Mouse (Mus musculus): ENCODE results near the gene Arl11. TPM values are rescaled to one million over a fixed set of nuclear protein-coding genes. Genes with fewer than 3 reads are reported as not detected.
A peak's percentile ranks its signal among the peaks of the same experiment; 100 is the strongest.

The Arl11 gene
- polyA plus RNA-seq, 1 experiment from 2014 or later = 0.56 TPM

DNA sequence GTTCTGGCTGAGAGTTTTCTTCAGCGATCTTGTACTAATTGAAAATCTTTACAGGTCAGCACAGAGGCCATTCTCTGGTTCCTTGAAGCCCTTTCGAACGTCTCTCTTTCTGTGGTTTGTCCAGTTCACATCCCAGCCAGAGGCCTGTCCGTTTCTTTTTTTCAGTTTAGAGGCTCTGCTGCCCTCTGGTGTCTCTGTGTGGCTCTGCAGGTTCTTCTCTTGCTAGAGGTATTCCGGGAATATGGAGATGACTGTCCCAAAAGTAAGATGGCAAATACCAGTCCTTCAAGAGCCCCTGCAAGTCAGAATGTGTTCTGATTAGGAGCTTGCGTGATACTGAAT, 14.8 kb upstream of the Arl11 start:
- DNase-seq (ENCODE audit: low spot score) (peak; percentile 65), ATAC-seq (0 out of 2 replicates have a peak, but pooled peaks have one; percentile 29)
- Histone ChIP-seq H3K9ac (ENCODE audit: low read length) (no peak overlapping the region), H3K36me3 (ENCODE audit: control insufficient read depth, insufficient read depth, low read length) (no peaks in the 10 kb centered on the region), H3K4me3 (ENCODE audit: low read depth, low read length) (no peak overlapping the region), H3K4me2 (ENCODE audit: low read length) (peak overlapping the region; percentile 17; the same call in 1 of the 2 replicates), H3K27ac (ENCODE audit: low read depth, low read length) (no peak overlapping the region), H3K27me3 (replicated peaks; ENCODE audit: control insufficient read depth, insufficient read depth, low read length) (no peaks in the 10 kb centered on the region), H3K4me1 (ENCODE audit: control insufficient read depth, insufficient read depth, low read length) (no peaks in the 10 kb centered on the region), H3K9me3 (replicated peaks; ENCODE audit: control insufficient read depth, low read length) (no peaks in the 10 kb centered on the region)
- WGBS = 16% methylated on average over 6 of the region's 6 CpGs

DNA sequence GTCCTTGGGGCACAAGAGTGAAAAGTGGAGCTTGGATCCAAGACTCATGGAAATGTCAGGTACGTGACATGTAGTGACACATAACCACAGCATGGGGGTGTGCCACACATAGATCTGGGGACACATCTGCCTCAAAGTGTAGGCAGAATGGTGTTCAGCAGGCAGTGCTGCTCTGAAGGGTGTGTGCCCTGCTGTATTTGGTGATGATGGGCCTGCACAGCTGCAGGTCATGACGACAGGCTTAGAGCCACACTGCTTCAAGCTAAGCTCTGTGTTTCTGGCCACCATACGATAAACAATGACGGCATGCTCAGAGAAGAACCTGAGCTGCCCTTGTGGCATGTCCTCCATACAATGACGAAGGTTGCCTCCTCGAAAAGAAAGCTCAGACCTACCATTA, 9.7 kb upstream of the Arl11 start:
- Histone ChIP-seq H3K4me1 (ENCODE audit: control insufficient read depth, insufficient read depth, low read length) (no peaks in the 10 kb centered on the region), H3K4me3 (ENCODE audit: low read depth, low read length) (no peak overlapping the region), H3K36me3 (ENCODE audit: control insufficient read depth, insufficient read depth, low read length) (no peaks in the 10 kb centered on the region), H3K9me3 (replicated peaks; ENCODE audit: control insufficient read depth, low read length) (no peaks in the 10 kb centered on the region), H3K9ac (ENCODE audit: low read length) (no peak overlapping the region), H3K4me2 (ENCODE audit: low read length) (no peak overlapping the region), H3K27ac (ENCODE audit: low read depth, low read length) (no peak overlapping the region), H3K27me3 (replicated peaks; ENCODE audit: control insufficient read depth, insufficient read depth, low read length) (no peaks in the 10 kb centered on the region)
- WGBS = 91% methylated on average over 6 of the region's 6 CpGs
- DNase-seq (ENCODE audit: low spot score) (no peak), ATAC-seq (no peak)

DNA sequence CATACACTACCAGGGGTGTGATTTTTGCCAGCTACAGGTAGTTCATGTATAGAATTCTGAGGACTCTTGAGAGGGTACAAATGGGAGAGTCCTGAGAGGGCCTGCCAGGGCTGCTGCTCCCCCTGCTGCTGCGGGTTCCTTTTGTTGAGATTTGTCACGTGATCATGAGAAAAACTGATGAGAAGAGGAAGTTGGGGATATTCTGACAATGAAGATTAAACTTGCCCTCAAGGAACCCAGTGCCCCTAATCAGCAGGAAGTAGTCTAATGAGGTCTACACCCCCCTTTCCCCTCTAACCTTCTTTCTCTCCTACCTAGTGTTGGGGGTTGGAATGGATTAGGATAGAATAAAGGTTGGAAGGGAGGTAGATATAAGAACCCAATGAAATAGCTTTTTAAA, 8.2 kb upstream of the Arl11 start:
- ATAC-seq (no peak), DNase-seq (ENCODE audit: low spot score) (no peak)
- Histone ChIP-seq H3K4me1 (ENCODE audit: control insufficient read depth, insufficient read depth, low read length) (no peaks in the 10 kb centered on the region), H3K9me3 (replicated peaks; ENCODE audit: control insufficient read depth, low read length) (no peaks in the 10 kb centered on the region), H3K9ac (ENCODE audit: low read length) (no peak overlapping the region), H3K27ac (ENCODE audit: low read depth, low read length) (no peak overlapping the region), H3K4me3 (ENCODE audit: low read depth, low read length) (no peak overlapping the region), H3K36me3 (ENCODE audit: control insufficient read depth, insufficient read depth, low read length) (no peaks in the 10 kb centered on the region), H3K4me2 (ENCODE audit: low read length) (no peak overlapping the region), H3K27me3 (replicated peaks; ENCODE audit: control insufficient read depth, insufficient read depth, low read length) (no peaks in the 10 kb centered on the region)
- 41% methylated on average over 2 of the region's 2 CpGs for WGBS

DNA sequence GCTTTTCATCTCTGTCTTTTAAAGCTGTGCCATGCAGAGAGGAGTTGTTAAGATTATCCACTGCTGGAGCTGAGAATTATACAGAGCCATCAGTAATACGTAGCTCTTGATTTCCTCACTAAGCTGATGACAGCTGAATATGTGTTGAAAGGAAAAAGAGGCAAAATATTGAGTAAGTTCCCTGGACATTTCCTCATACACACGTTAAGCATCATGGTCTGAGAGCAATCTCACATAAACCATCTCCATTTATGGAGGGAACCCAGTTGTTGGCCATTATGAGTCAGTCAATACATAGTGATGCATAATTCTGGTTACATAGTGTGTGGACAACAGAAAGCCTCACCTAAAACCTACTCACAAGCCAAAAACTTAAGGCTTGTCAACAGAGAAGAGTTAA, 7.1 kb upstream of the Arl11 start:
- Histone ChIP-seq H3K27me3 (replicated peaks; ENCODE audit: control insufficient read depth, insufficient read depth, low read length) (no peaks in the 10 kb centered on the region), H3K9ac (ENCODE audit: low read length) (no peak overlapping the region), H3K4me2 (ENCODE audit: low read length) (no peak overlapping the region), H3K4me3 (ENCODE audit: low read depth, low read length) (no peak overlapping the region), H3K27ac (ENCODE audit: low read depth, low read length) (no peak overlapping the region), H3K4me1 (ENCODE audit: control insufficient read depth, insufficient read depth, low read length) (no peaks in the 10 kb centered on the region), H3K9me3 (replicated peaks; ENCODE audit: control insufficient read depth, low read length) (no peaks in the 10 kb centered on the region), H3K36me3 (ENCODE audit: control insufficient read depth, insufficient read depth, low read length) (no peaks in the 10 kb centered on the region)
- WGBS = 79% methylated on average over 2 of the region's 2 CpGs
- DNase-seq (ENCODE audit: low spot score) = no peak
- ATAC-seq = no peak

DNA sequence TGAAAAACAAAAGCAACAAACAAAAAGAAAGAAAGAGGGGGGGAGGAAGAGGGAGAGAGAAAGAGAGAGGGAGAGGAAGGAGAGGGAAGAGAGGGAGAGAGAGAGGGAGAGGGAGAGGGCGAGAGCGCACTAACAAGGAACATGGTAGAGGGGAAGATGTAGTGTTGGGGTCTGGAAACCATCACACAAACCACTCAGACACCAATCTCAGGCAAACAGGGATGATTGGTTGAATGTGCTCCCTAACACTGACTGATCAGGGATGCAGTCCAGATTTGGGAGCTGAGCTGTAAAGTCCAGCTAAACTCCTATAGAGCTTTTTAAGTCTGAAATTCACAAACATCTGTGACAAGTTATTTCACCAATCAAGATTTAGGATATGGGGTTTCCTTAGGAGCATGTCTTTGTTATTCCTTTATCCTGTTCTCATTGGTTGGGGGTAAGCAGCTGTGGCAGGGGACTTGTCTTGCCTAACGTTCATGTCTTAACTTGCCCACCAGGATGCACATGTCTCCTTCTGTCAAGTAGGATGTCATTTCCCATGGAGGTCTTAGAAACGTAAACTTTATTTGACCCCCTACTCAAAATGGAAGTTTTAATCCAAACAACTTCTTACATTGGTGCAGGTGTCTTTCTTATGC, 5.5 kb upstream of the Arl11 start:
- no peak overlapping the region for H3K4me2 ChIP-seq (ENCODE audit: low read length)
- H3K9ac ChIP-seq (ENCODE audit: low read length) = no peak overlapping the region
- no peaks in the 10 kb centered on the region for H3K4me1 ChIP-seq (ENCODE audit: control insufficient read depth, insufficient read depth, low read length)
- no peaks in the 10 kb centered on the region for H3K36me3 ChIP-seq (ENCODE audit: control insufficient read depth, insufficient read depth, low read length)
- ATAC-seq (no peak), DNase-seq (ENCODE audit: low spot score) (no peak)
- no peaks in the 10 kb centered on the region for H3K9me3 ChIP-seq (replicated peaks; ENCODE audit: control insufficient read depth, low read length)
- H3K27me3 ChIP-seq (replicated peaks; ENCODE audit: control insufficient read depth, insufficient read depth, low read length) = no peaks in the 10 kb centered on the region
- no peak overlapping the region for H3K27ac ChIP-seq (ENCODE audit: low read depth, low read length)
- H3K4me3 ChIP-seq (ENCODE audit: low read depth, low read length) = no peak overlapping the region
- 89% methylated on average over 4 of the region's 4 CpGs for WGBS

DNA sequence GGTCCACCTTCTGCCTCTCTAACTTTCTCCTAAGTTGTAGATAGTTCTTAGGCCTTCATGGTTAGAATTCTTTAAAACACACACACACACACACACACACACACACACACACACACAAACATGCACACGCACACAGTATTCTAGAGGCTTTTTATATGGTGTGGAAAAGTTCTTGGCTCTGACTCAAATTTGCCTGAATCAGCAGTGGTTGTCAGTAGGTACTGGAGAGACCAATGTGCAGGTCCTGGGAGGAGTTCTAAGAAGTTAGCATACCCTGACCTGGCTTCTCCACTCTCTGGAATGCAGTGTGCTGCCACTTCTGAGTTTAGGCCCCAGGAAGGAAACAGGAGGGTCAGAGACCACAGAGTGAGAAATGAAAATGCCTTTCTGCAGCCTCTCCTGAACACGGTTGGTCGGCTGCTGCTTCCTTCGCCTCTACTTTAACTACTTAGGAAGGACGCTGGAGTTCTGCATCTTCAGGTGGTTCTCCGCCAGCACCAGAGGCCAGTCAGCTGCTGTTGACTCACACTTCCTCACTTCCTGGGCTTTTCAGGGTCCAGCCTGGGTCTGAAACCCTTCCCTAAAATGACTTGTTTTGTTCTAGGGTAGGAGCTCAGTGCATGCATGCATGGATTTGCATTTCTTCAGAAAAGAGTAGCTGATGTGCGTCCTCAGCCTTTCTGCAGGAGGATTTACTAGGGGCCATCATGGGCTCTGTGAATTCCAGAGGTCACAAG, 651 bp downstream of the Arl11 start:
- H3K4me1 ChIP-seq (ENCODE audit: control insufficient read depth, insufficient read depth, low read length) = no peaks in the 10 kb centered on the region
- ATAC-seq (no peak), DNase-seq (ENCODE audit: low spot score) (no peak)
- 77% methylated on average over 7 of the region's 7 CpGs for WGBS
- H3K9ac ChIP-seq (ENCODE audit: low read length) = no peak overlapping the region
- no peaks in the 10 kb centered on the region for H3K27me3 ChIP-seq (replicated peaks; ENCODE audit: control insufficient read depth, insufficient read depth, low read length)
- H3K27ac ChIP-seq (ENCODE audit: low read depth, low read length) = no peak overlapping the region
- H3K36me3 ChIP-seq (ENCODE audit: control insufficient read depth, insufficient read depth, low read length) = no peaks in the 10 kb centered on the region
- no peaks in the 10 kb centered on the region for H3K9me3 ChIP-seq (replicated peaks; ENCODE audit: control insufficient read depth, low read length)
- no peak overlapping the region for H3K4me2 ChIP-seq (ENCODE audit: low read length)
- H3K4me3 ChIP-seq (ENCODE audit: low read depth, low read length) = no peak overlapping the region

DNA sequence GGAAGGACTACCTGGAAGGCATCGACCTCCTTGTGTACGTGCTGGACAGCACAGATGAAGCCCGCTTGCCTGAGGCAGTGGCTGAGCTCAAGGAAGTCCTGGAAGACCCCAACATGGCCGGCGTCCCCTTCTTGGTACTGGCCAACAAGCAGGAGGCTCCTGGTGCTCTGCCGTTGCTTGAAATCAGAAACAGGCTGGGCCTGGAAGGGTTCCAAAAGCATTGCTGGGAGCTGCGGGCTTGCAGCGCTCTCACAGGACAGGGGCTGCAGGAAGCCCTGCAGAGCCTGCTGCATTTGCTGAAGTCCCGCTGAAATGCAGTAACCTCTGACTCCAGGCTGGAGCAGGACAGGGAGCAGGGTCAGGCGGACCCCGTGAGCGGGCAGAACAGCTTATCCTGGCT, 1.4 kb downstream of the Arl11 start:
- no peaks in the 10 kb centered on the region for H3K4me1 ChIP-seq (ENCODE audit: control insufficient read depth, insufficient read depth, low read length)
- WGBS = 68% methylated on average over 12 of the region's 12 CpGs
- no peaks in the 10 kb centered on the region for H3K27me3 ChIP-seq (replicated peaks; ENCODE audit: control insufficient read depth, insufficient read depth, low read length)
- DNase-seq (ENCODE audit: low spot score) (peak; percentile 61), ATAC-seq (no peak)
- H3K4me3 ChIP-seq (ENCODE audit: low read depth, low read length) = no peak overlapping the region
- no peaks in the 10 kb centered on the region for H3K9me3 ChIP-seq (replicated peaks; ENCODE audit: control insufficient read depth, low read length)
- H3K9ac ChIP-seq (ENCODE audit: low read length) = no peak overlapping the region
- H3K36me3 ChIP-seq (ENCODE audit: control insufficient read depth, insufficient read depth, low read length) = no peaks in the 10 kb centered on the region
- no peak overlapping the region for H3K4me2 ChIP-seq (ENCODE audit: low read length)
- H3K27ac ChIP-seq (ENCODE audit: low read depth, low read length) = no peak overlapping the region

DNA sequence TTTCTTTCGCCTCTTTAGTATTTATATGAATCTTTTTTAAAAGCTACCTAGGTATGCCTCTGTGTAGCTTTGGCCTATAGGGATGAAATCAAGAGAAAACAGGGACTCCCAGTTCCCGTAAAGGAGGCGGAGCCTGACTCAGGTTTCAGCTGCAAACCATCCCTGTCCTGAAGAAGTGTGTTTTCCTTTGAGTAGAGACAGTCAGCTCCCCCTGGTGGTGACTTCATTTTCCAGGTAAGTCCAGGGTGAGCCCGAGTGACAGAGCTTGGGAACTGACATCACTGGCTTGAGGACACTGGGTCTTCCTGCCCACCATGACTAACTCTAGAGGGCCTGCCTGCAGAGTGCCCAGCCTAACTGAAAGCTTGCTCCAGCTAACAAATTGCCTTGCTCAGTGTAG, 7.3 kb downstream of the Arl11 start:
- no peaks in the 10 kb centered on the region for H3K9me3 ChIP-seq (replicated peaks; ENCODE audit: control insufficient read depth, low read length)
- ATAC-seq (peak; percentile 32; the same call in 1 of the 2 replicates), DNase-seq (ENCODE audit: low spot score) (peak; percentile 60)
- H3K9ac ChIP-seq (ENCODE audit: low read length) = no peak overlapping the region
- WGBS = 40% methylated on average over 4 of the region's 4 CpGs
- H3K4me1 ChIP-seq (ENCODE audit: control insufficient read depth, insufficient read depth, low read length) = no peaks in the 10 kb centered on the region
- H3K36me3 ChIP-seq (ENCODE audit: control insufficient read depth, insufficient read depth, low read length) = no peaks in the 10 kb centered on the region
- H3K27ac ChIP-seq (ENCODE audit: low read depth, low read length) = no peak overlapping the region
- no peak overlapping the region for H3K4me3 ChIP-seq (ENCODE audit: low read depth, low read length)
- H3K27me3 ChIP-seq (replicated peaks; ENCODE audit: control insufficient read depth, insufficient read depth, low read length) = no peaks in the 10 kb centered on the region
- H3K4me2 ChIP-seq (ENCODE audit: low read length) = no peak overlapping the region

DNA sequence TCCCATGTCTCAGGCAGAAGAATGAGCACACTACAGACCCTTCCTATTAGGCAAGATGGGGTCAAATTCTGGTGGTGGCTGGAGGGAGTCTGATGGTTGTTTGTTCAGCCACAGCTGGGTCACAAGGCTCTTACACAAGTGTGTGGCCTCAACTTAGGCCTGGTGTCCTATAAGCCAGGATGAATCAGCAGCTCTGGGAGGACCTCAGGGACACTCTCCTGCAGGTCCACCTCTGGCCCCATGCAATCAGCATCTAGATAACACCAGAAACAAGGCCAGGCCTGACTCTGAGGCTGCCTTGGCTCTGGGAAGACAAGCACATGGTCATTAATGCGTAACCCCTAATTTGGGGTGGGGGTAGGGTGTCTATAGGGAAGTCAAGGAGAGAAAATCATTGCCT, 11.2 kb downstream of the Arl11 start:
- Histone ChIP-seq H3K4me3 (ENCODE audit: low read depth, low read length) (no peak overlapping the region), H3K27me3 (replicated peaks; ENCODE audit: control insufficient read depth, insufficient read depth, low read length) (no peaks in the 10 kb centered on the region), H3K36me3 (ENCODE audit: control insufficient read depth, insufficient read depth, low read length) (no peaks in the 10 kb centered on the region), H3K9ac (ENCODE audit: low read length) (no peak overlapping the region), H3K9me3 (replicated peaks; ENCODE audit: control insufficient read depth, low read length) (0 out of 2 replicates have a peak, but pooled peaks cover 2% of the 10 kb centered on the region), H3K27ac (ENCODE audit: low read depth, low read length) (no peak overlapping the region), H3K4me1 (ENCODE audit: control insufficient read depth, insufficient read depth, low read length) (no peaks in the 10 kb centered on the region), H3K4me2 (ENCODE audit: low read length) (no peak overlapping the region)
- DNase-seq (ENCODE audit: low spot score) (no peak), ATAC-seq (no peak)
- WGBS = 88% methylated on average over 1 of the region's 1 CpGs

Measured in forebrain, embryonic 14.5 days (tissue).